Mouse (Mus musculus) brain, embryonic 14.5 days (tissue): ENCODE results near the gene B2m.

ENCODE experiments used
- CTCF ChIP-seq: fragments of 200-500 bp; IDR thresholded peaks from 2 replicates; pipeline ENCODE4 v1.5.1; 2012; ENCODE audit warnings: inconsistent platforms, mild to moderate bottlenecking, moderate library complexity, borderline replicate concordance; ENCODE audit not compliant: insufficient read depth, insufficient read length; ENCODE audit errors: extremely low read depth
- POLR2A ChIP-seq: fragments of 200-500 bp; IDR thresholded peaks from 2 replicates; pipeline ENCODE4 v1.6.1; 2012; ENCODE audit warnings: mild to moderate bottlenecking, inconsistent platforms, borderline replicate concordance; ENCODE audit not compliant: poor library complexity, insufficient read depth, insufficient read length, severe bottlenecking; ENCODE audit errors: extremely low read depth

DNA sequence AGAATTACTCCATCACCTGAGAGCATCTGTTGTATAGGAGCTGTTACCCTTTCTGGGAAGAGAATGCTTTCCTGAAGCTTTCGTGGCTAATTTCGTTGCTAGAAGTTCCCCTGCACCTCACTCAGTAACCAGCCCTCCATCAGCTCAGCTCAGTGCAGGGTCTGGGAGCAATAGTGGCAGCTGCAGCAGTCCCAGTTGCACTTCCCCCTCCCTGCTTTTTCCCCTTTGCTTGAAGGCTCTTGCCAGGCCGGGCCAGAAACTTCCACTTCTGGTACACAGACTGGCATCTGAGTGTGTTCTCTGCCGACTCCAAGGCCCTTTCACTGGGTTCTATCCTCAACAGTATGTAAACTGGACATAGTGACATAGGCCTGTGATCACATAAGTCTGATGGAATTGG, 37.6 kb downstream of the B2m start:
- TF ChIP-seq CTCF = no peak
- TF ChIP-seq POLR2A = no peak
